Mouse (Mus musculus) hindbrain, embryonic 16.5 days (tissue): ENCODE measurements around the gene Shank3. TPM values are rescaled to one million over a fixed set of nuclear protein-coding genes. Genes with fewer than 3 reads are reported as not detected.

Experiments used
- ATAC-seq: fragments of 200-750 bp; cut with Nextera tagmentation; 2 replicates; pipeline ENCODE4 v1.8.0; 2017; ENCODE audit warnings: moderate TSS enrichment, moderate library complexity
- H3K27ac ChIP-seq: fragments of 300-500 bp; sonication (generic); 2 replicates; pipeline ENCODE4 v1.5.1; 2014; ENCODE audit warnings: low read depth, mild to moderate bottlenecking, control low read depth, low read length, moderate library complexity
- H3K27me3 ChIP-seq: fragments of 300-500 bp; sonication (generic); replicated peaks from 2 replicates; pipeline ENCODE4 v1.6.1; 2014; ENCODE audit warnings: low read length; ENCODE audit not compliant: control insufficient read depth, insufficient read depth
- H3K36me3 ChIP-seq: fragments of 300-500 bp; sonication (generic); 2 replicates; pipeline ENCODE4 v1.6.1; 2014; ENCODE audit warnings: mild to moderate bottlenecking, low read length, moderate library complexity, mixed read lengths; ENCODE audit not compliant: control insufficient read depth, insufficient read depth
- H3K4me1 ChIP-seq: fragments of 300-500 bp; sonication (generic); 2 replicates; pipeline ENCODE4 v1.6.1; 2014; ENCODE audit warnings: low read depth, low read length; ENCODE audit not compliant: control insufficient read depth, insufficient read depth
- H3K4me2 ChIP-seq: fragments of 300-500 bp; sonication (generic); 2 replicates; pipeline ENCODE4 v1.6.1; 2014; ENCODE audit warnings: mild to moderate bottlenecking, low read length, control low read depth, moderate library complexity
- H3K4me3 ChIP-seq: fragments of 300-500 bp; sonication (generic); 2 replicates; pipeline ENCODE4 v1.5.1; 2014; ENCODE audit warnings: mild to moderate bottlenecking, low read length, control low read depth, moderate library complexity
- H3K9ac ChIP-seq: fragments of 300-500 bp; sonication (generic); 2 replicates; pipeline ENCODE4 v1.6.1; 2014; ENCODE audit warnings: low read depth, mild to moderate bottlenecking, control low read depth, low read length, moderate library complexity
- H3K9me3 ChIP-seq: fragments of 300-500 bp; sonication (generic); 2 replicates; pipeline ENCODE4 v1.6.1; 2014; ENCODE audit warnings: mild to moderate bottlenecking, low read length, moderate library complexity; ENCODE audit not compliant: control insufficient read depth
- WGBS: fragments of 180-500 bp; shearing (Covaris S2); extraction: QIAGEN DNeasy Blood & Tissue Kit; methylation state at CpG from one replicate; pipeline ENCODE4 v1.1.7; 2014; 5-methylcytosine and 5-hydroxymethylcytosine counted together
- polyA plus RNA-seq: library from polyadenylated mRNA; unstranded; fragments of >200 nt; fragmentation: Nextera tagmentation; extraction: Ambion mirVana; gene quantifications from 2 replicates; pipeline ENCODE4 v1.2.1, GENCODE M21; 2015

The Shank3 gene
- polyA plus RNA-seq, 1 experiment from 2014 or later = 8.4 TPM

- peaks cover 51% of the 10 kb centered on the region for H3K36me3 ChIP-seq
- ATAC-seq = no peak
- H3K27ac ChIP-seq = no peak overlapping the region
- no peaks in the 10 kb centered on the region for H3K9me3 ChIP-seq
- WGBS = 81% methylated on average over 15 of the region's 15 CpGs
- H3K4me2 ChIP-seq = no peak overlapping the region
- H3K4me3 ChIP-seq = no peak overlapping the region
- H3K27me3 ChIP-seq = no peaks in the 10 kb centered on the region
- H3K9ac ChIP-seq = no peak overlapping the region
- H3K4me1 ChIP-seq = no peaks in the 10 kb centered on the region; the same call in 1 of the 2 replicates
These were observed 38.1 kb upstream of the Shank3 start for GRCm38 (mm10) chr15:89461321-89461720.

- Histone ChIP-seq H3K27ac (no peak overlapping the region), H3K4me1 (no peaks in the 10 kb centered on the region), H3K27me3 (no peaks in the 10 kb centered on the region), H3K9ac (no peak overlapping the region), H3K36me3 (peaks cover 43% of the 10 kb centered on the region), H3K9me3 (no peaks in the 10 kb centered on the region), H3K4me2 (no peak overlapping the region), H3K4me3 (no peak overlapping the region)
- WGBS = 86% methylated on average over 7 of the region's 7 CpGs
- no peak for ATAC-seq
These were observed 37.2 kb upstream of the Shank3 start for GRCm38 (mm10) chr15:89462176-89462575.

- no peak for ATAC-seq
- WGBS = 64% methylated on average over 5 of the region's 5 CpGs
These were observed 35.8 kb upstream of the Shank3 start for GRCm38 (mm10) chr15:89463334-89464235.

GRCm38 (mm10) chr15:89465052-89465451, 34.4 kb upstream of the Shank3 start:
- Histone ChIP-seq H3K4me1 (no peaks in the 10 kb centered on the region), H3K27me3 (no peaks in the 10 kb centered on the region), H3K9me3 (no peaks in the 10 kb centered on the region), H3K9ac (no peak overlapping the region), H3K4me2 (no peak overlapping the region), H3K27ac (no peak overlapping the region), H3K36me3 (peaks cover 18% of the 10 kb centered on the region), H3K4me3 (no peak overlapping the region)
- ATAC-seq = peak; percentile 50
- 4% methylated on average over 1 of the region's 1 CpGs for WGBS

More at GRCm38 (mm10) chr15:89463334-89464235, 35.8 kb upstream of the Shank3 start:
- Histone ChIP-seq H3K36me3 (peaks cover 29% of the 10 kb centered on the region), H3K27me3 (no peaks in the 10 kb centered on the region), H3K4me2 (no peak overlapping the region), H3K4me3 (no peak overlapping the region), H3K9ac (no peak overlapping the region), H3K9me3 (no peaks in the 10 kb centered on the region), H3K27ac (no peak overlapping the region), H3K4me1 (no peaks in the 10 kb centered on the region)

- WGBS = 27% methylated on average over 2 of the region's 2 CpGs
- Histone ChIP-seq H3K9me3 (no peaks in the 10 kb centered on the region), H3K4me2 (no peak overlapping the region), H3K27ac (no peak overlapping the region), H3K27me3 (no peaks in the 10 kb centered on the region), H3K4me3 (no peak overlapping the region), H3K36me3 (0 out of 2 replicates have a peak, but pooled peaks cover under 1% of the 10 kb centered on the region), H3K4me1 (no peaks in the 10 kb centered on the region), H3K9ac (no peak overlapping the region)
- ATAC-seq = no peak
These were observed 30.8 kb upstream of the Shank3 start for GRCm38 (mm10) chr15:89468577-89468976.

GRCm38 (mm10) chr15:89471476-89471875, 27.9 kb upstream of the Shank3 start:
- Histone ChIP-seq H3K4me3 (no peak overlapping the region), H3K36me3 (no peaks in the 10 kb centered on the region), H3K9ac (no peak overlapping the region), H3K4me1 (peaks cover 9% of the 10 kb centered on the region), H3K27ac (no peak overlapping the region), H3K27me3 (no peaks in the 10 kb centered on the region), H3K4me2 (no peak overlapping the region), H3K9me3 (no peaks in the 10 kb centered on the region)
- 86% methylated on average over 4 of the region's 4 CpGs for WGBS
- ATAC-seq = no peak

GRCm38 (mm10) chr15:89473370-89473769, 26.1 kb upstream of the Shank3 start:
- Histone ChIP-seq H3K27ac (no peak overlapping the region), H3K4me2 (no peak overlapping the region), H3K27me3 (no peaks in the 10 kb centered on the region), H3K4me3 (no peak overlapping the region), H3K9ac (no peak overlapping the region), H3K4me1 (peaks cover 18% of the 10 kb centered on the region), H3K9me3 (no peaks in the 10 kb centered on the region), H3K36me3 (no peaks in the 10 kb centered on the region)
- 84% methylated on average over 9 of the region's 9 CpGs for WGBS
- ATAC-seq = no peak

GRCm38 (mm10) chr15:89473921-89474320, 25.5 kb upstream of the Shank3 start:
- Histone ChIP-seq H3K9me3 (no peaks in the 10 kb centered on the region), H3K27ac (no peak overlapping the region), H3K4me3 (no peak overlapping the region), H3K27me3 (no peaks in the 10 kb centered on the region), H3K4me1 (peaks cover 18% of the 10 kb centered on the region), H3K4me2 (no peak overlapping the region), H3K9ac (no peak overlapping the region), H3K36me3 (no peaks in the 10 kb centered on the region)
- WGBS = 97% methylated on average over 8 of the region's 8 CpGs
- no peak for ATAC-seq

- whole genome bisulfite sequencing = 93% methylated on average over 19 of the region's 19 CpGs
- Histone ChIP-seq H3K4me2 (peak overlapping the region; percentile 94), H3K36me3 (no peaks in the 10 kb centered on the region), H3K27ac (no peak overlapping the region), H3K4me1 (peaks cover 18% of the 10 kb centered on the region), H3K4me3 (peak overlapping the region; percentile 73), H3K9ac (no peak overlapping the region), H3K27me3 (no peaks in the 10 kb centered on the region), H3K9me3 (no peaks in the 10 kb centered on the region)
- ATAC-seq = no peak
These were observed 24.7 kb upstream of the Shank3 start for GRCm38 (mm10) chr15:89474596-89475292.
